Mouse (Mus musculus) forebrain, embryonic 13.5 days (tissue): ENCODE measurements around the gene Irs3. TPM values are rescaled to one million over a fixed set of nuclear protein-coding genes. Genes with fewer than 3 reads are reported as not detected.

Experiments used
- ATAC-seq: fragments of 200-750 bp; cut with Nextera tagmentation; 2 replicates; pipeline ENCODE4 v1.8.0; 2017
- H3K27ac ChIP-seq: fragments of 300-500 bp; sonication (generic); 2 replicates; pipeline ENCODE4 v1.5.1; 2015; ENCODE audit warnings: inconsistent platforms, mild to moderate bottlenecking, moderate library complexity
- H3K27me3 ChIP-seq: fragments of 300-500 bp; sonication (generic); 2 replicates; pipeline ENCODE4 v1.6.1; 2015; ENCODE audit warnings: mild to moderate bottlenecking, inconsistent platforms
- H3K36me3 ChIP-seq: fragments of 300-500 bp; sonication (generic); 2 replicates; pipeline ENCODE4 v1.6.1; 2015; ENCODE audit warnings: mild to moderate bottlenecking, inconsistent platforms; ENCODE audit not compliant: poor library complexity, severe bottlenecking
- H3K4me1 ChIP-seq: fragments of 300-500 bp; sonication (generic); 2 replicates; pipeline ENCODE4 v1.6.1; 2015; ENCODE audit warnings: inconsistent platforms
- H3K4me2 ChIP-seq: fragments of 300-500 bp; sonication (generic); 2 replicates; pipeline ENCODE4 v1.6.1; 2015; ENCODE audit warnings: inconsistent platforms, mild to moderate bottlenecking, moderate library complexity
- H3K4me3 ChIP-seq: fragments of 300-500 bp; sonication (generic); 2 replicates; pipeline ENCODE4 v1.5.1; 2015; ENCODE audit warnings: mild to moderate bottlenecking, inconsistent platforms
- H3K9ac ChIP-seq: fragments of 300-500 bp; sonication (generic); 2 replicates; pipeline ENCODE4 v1.6.1; 2015; ENCODE audit warnings: mild to moderate bottlenecking, inconsistent platforms
- H3K9me3 ChIP-seq: fragments of 300-500 bp; sonication (generic); replicated peaks from 2 replicates; pipeline ENCODE4 v1.6.1; 2016; ENCODE audit warnings: inconsistent platforms
- WGBS: fragments of 180-500 bp; shearing (Covaris S2); methylation state at CpG from one replicate; pipeline ENCODE4 v1.1.7; 2015; 5-methylcytosine and 5-hydroxymethylcytosine counted together
- polyA plus RNA-seq: library from polyadenylated mRNA; unstranded; fragments of >200 nt; fragmentation: Nextera tagmentation; extraction: Ambion mirVana; gene quantifications from 2 replicates; pipeline ENCODE4 v1.2.1, GENCODE M21; 2015

The Irs3 gene
- polyA plus RNA-seq, 1 experiment from 2014 or later: not detected

DNA sequence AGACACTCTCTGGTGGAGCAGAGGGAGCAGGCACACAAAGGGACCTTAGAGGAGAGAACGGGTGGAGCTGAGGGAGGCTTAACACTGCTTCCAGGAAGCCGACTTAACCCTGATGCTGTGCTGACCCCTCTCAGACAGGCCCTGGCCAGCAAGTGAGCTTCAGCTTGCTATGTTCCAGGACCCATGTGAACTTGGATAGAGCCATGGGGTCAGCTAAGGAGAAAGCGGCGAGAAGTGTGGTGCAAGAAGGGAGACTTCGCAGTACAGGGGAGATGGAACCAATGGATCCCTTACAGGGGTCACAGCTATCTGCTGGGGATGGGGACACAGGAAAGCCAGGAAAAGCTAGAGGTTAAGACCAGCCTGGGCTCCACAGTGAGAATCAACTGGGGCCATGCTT lies 32.4 kb downstream of the Irs3 start:
- Histone ChIP-seq H3K27me3 (peaks cover 12% of the 10 kb centered on the region), H3K9me3 (no peaks in the 10 kb centered on the region), H3K4me1 (peaks cover 7% of the 10 kb centered on the region; the same call in 1 of the 2 replicates), H3K4me3 (no peak overlapping the region), H3K27ac (no peak overlapping the region), H3K36me3 (no peaks in the 10 kb centered on the region), H3K4me2 (no peak overlapping the region), H3K9ac (no peak overlapping the region)
- WGBS: 67% methylated on average over 5 of the region's 5 CpGs
- ATAC-seq: no peak

DNA sequence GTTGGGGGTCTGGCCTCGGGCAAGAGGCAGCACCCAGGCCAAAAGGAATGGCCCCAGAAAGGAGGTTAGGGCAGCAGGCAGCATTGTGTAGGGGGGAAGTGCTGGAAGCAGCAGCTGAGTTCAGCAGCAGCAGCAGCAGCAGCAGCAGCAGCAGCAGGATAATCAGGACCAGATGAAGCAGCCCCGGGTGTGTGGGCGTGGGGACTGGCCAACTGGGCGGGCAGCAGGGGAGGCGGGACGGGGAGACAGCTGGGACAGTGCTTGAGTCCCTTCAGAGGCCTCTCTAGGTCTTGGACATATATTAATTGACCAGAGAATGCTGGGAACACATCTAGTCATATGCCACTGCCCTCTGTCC lies 34.3 kb downstream of the Irs3 start:
- 37% methylated on average over 6 of the region's 6 CpGs for WGBS
- H3K36me3 ChIP-seq: no peaks in the 10 kb centered on the region
- H3K4me2 ChIP-seq: no peak overlapping the region
- H3K4me1 ChIP-seq: peaks cover 10% of the 10 kb centered on the region; the same call in 1 of the 2 replicates
- H3K9ac ChIP-seq: peak overlapping the region; percentile 21; the same call in 1 of the 2 replicates
- no peak overlapping the region for H3K27ac ChIP-seq
- no peak for ATAC-seq
- H3K27me3 ChIP-seq: peaks cover 23% of the 10 kb centered on the region
- no peak overlapping the region for H3K4me3 ChIP-seq
- no peaks in the 10 kb centered on the region for H3K9me3 ChIP-seq

DNA sequence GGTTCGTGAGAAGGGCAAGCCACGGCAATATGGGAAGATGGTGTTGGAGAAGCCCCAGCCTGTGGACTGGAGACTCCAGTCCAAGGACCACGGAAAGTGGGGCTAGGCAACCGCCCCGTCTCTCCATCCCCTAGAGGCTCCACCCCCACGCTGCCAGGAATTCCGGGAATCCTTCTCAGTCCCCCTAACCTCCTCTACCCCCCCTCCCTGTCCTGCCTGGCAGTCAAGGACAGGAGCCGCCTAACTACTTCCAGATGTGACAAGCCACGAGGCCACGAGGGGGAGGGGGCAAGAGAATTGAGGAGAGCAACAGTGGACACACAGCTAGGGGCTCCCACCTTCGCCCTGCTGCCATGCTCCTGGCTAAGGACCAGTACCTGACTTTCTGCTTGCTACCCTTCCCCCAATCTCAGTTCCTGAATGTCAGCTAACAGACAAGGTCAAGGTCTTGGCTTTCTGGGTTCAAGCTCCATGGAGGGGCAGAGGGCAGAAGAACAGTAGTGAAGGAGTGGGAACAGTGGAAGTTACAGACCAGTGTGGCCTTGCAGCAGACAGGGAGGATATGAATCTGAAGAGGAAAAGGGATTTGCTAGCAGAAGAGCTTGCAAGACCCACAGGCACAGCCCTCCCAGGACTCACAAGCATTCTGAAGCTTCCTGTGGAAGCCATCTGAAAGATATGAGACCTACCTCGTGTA lies 34.8 kb downstream of the Irs3 start:
- Histone ChIP-seq H3K4me1 (peaks cover 10% of the 10 kb centered on the region; the same call in 1 of the 2 replicates), H3K27me3 (peaks cover 23% of the 10 kb centered on the region), H3K4me3 (no peak overlapping the region), H3K9me3 (no peaks in the 10 kb centered on the region), H3K27ac (no peak overlapping the region), H3K4me2 (no peak overlapping the region; the same call in 1 of the 2 replicates), H3K9ac (peak overlapping the region; percentile 21; the same call in 1 of the 2 replicates), H3K36me3 (no peaks in the 10 kb centered on the region)
- WGBS: 19% methylated on average over 11 of the region's 12 CpGs
- ATAC-seq: no peak

- ATAC-seq: no peak
- WGBS: 78% methylated on average over 4 of the region's 4 CpGs
- no peak overlapping the region for H3K4me2 ChIP-seq
These were observed 35.5 kb downstream of the Irs3 start for GRCm38 (mm10) chr5:137610056-137610455.

GRCm38 (mm10) chr5:137609292-137609691 lies 36.2 kb downstream of the Irs3 start:
- Histone ChIP-seq H3K4me3 (no peak overlapping the region), H3K36me3 (no peaks in the 10 kb centered on the region), H3K4me1 (peaks cover 10% of the 10 kb centered on the region; the same call in 1 of the 2 replicates), H3K27me3 (peaks cover 23% of the 10 kb centered on the region), H3K4me2 (no peak overlapping the region), H3K9me3 (no peaks in the 10 kb centered on the region), H3K27ac (no peak overlapping the region), H3K9ac (no peak overlapping the region)
- 63% methylated on average over 3 of the region's 3 CpGs for WGBS
- no peak for ATAC-seq

More at GRCm38 (mm10) chr5:137610056-137610455, 35.5 kb downstream of the Irs3 start:
- peaks cover 10% of the 10 kb centered on the region; the same call in 1 of the 2 replicates for H3K4me1 ChIP-seq
- H3K36me3 ChIP-seq: no peaks in the 10 kb centered on the region
- H3K27me3 ChIP-seq: peaks cover 23% of the 10 kb centered on the region
- no peaks in the 10 kb centered on the region for H3K9me3 ChIP-seq
- H3K9ac ChIP-seq: peak overlapping the region; percentile 21; the same call in 1 of the 2 replicates
- H3K4me3 ChIP-seq: no peak overlapping the region
- H3K27ac ChIP-seq: no peak overlapping the region

DNA sequence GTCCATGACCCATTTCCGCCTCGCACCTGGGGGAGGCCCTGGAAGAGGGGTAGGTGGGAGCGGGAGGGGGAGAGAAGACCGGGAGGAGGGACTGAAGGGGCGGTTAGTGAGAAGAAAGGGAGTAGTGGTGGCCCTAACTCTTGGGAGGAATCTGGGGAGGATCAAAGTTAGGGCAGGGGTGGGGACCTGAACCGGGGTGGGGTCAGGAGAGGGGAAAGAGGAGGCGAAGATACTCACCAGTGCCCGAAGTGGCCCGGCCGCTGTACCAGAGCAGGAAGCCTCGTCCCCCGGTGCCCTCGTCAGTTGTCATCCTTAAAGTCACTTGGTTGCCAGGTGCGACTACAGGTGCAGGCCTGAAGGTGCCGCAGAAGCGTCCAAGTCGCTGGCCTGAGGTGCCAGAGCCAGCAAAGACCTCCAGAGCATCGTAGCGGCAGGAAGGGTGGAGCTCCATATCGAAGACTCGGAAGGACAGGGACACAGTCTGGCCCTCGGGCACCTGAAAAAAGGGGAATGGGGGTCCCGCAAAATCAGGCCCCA lies 36.8 kb downstream of the Irs3 start:
- H3K4me1 ChIP-seq: peaks cover 13% of the 10 kb centered on the region; the same call in 1 of the 2 replicates
- H3K4me2 ChIP-seq: peak overlapping the region; percentile 37
- no peaks in the 10 kb centered on the region for H3K9me3 ChIP-seq
- 17% methylated on average over 23 of the region's 23 CpGs for WGBS
- H3K27me3 ChIP-seq: peaks cover 23% of the 10 kb centered on the region
- no peaks in the 10 kb centered on the region for H3K36me3 ChIP-seq
- no peak overlapping the region for H3K27ac ChIP-seq
- no peak for ATAC-seq
- no peak overlapping the region for H3K4me3 ChIP-seq
- H3K9ac ChIP-seq: peak overlapping the region; percentile 34; the same call in 1 of the 2 replicates

- peak overlapping the region; percentile 34; the same call in 1 of the 2 replicates for H3K9ac ChIP-seq
- no peak overlapping the region for H3K4me3 ChIP-seq
These were observed 37.5 kb downstream of the Irs3 start for GRCm38 (mm10) chr5:137607860-137608653.

GRCm38 (mm10) chr5:137601365-137601729 lies 44.2 kb downstream of the Irs3 start:
- WGBS: under 1% methylated on average over 22 of the region's 22 CpGs
- Histone ChIP-seq H3K4me2 (peak overlapping the region; percentile 97), H3K9ac (peak overlapping the region; percentile 63), H3K9me3 (no peaks in the 10 kb centered on the region), H3K4me1 (peaks cover 39% of the 10 kb centered on the region), H3K27me3 (no peaks in the 10 kb centered on the region), H3K36me3 (peaks cover 14% of the 10 kb centered on the region), H3K27ac (peak overlapping the region; percentile 4; the same call in 1 of the 2 replicates), H3K4me3 (peak overlapping the region; percentile 74)
- no peak for ATAC-seq

More at GRCm38 (mm10) chr5:137607860-137608653, 37.5 kb downstream of the Irs3 start:
- H3K27me3 ChIP-seq: peaks cover 23% of the 10 kb centered on the region
- 12% methylated on average over 26 of the region's 26 CpGs for WGBS
- peaks cover 19% of the 10 kb centered on the region for H3K4me1 ChIP-seq
- H3K9me3 ChIP-seq: no peaks in the 10 kb centered on the region
- H3K27ac ChIP-seq: no peak overlapping the region
- H3K4me2 ChIP-seq: peak overlapping the region; percentile 37
- H3K36me3 ChIP-seq: no peaks in the 10 kb centered on the region
- no peak for ATAC-seq

GRCm38 (mm10) chr5:137600619-137601364 lies 44.7 kb downstream of the Irs3 start, which contains the start of gene Mospd3:
Gene Mospd3 (minus strand): TSS chr5:137601058.
- H3K27ac ChIP-seq: peak within 1 kb of the TSS; percentile 82
- ATAC-seq: peak; percentile 97
- peaks cover 14% of the 10 kb centered on the region for H3K36me3 ChIP-seq
- no peaks in the 10 kb centered on the region for H3K27me3 ChIP-seq
- peak within 1 kb of the TSS; percentile 97 for H3K4me2 ChIP-seq
- peak within 1 kb of the TSS; percentile 88 for H3K9ac ChIP-seq
- no peaks in the 10 kb centered on the region for H3K9me3 ChIP-seq
- under 1% methylated on average over 41 of the region's 41 CpGs for WGBS
- H3K4me1 ChIP-seq: peaks cover 39% of the 10 kb centered on the region
- peak within 1 kb of the TSS; percentile 74 for H3K4me3 ChIP-seq

- H3K9ac ChIP-seq: peak overlapping the region; percentile 88
- 4% methylated on average over 15 of the region's 19 CpGs for WGBS
- no peaks in the 10 kb centered on the region for H3K27me3 ChIP-seq
- peak overlapping the region; percentile 74 for H3K4me3 ChIP-seq
- no peaks in the 10 kb centered on the region for H3K9me3 ChIP-seq
- no peak for ATAC-seq
- peaks cover 14% of the 10 kb centered on the region for H3K36me3 ChIP-seq
- peak overlapping the region; percentile 97 for H3K4me2 ChIP-seq
- H3K4me1 ChIP-seq: peaks cover 39% of the 10 kb centered on the region
- H3K27ac ChIP-seq: 0 out of 2 replicates have a peak overlapping the region, but pooled peaks have one; percentile 82
These were observed 45.3 kb downstream of the Irs3 start for GRCm38 (mm10) chr5:137600281-137600618.

DNA sequence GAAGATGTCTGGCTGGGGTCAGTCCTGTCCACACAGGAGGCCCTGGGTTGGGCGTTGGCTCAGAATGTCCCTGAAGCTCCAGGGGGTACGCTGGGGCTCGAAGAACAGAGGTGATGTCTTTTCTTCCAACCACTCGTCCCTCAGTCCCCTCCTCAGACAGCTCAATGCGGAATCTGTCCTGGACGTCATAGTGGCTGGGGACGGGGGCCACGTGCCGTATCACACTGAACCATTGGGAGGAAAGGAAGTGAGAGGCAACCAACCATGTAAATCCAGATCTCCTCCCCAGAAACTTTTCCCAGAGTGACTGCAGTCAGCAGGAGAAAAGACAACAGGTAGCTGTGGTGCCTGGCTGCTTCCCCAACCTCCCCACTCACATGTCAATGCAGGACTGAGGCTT lies 45.9 kb downstream of the Irs3 start:
- H3K4me1 ChIP-seq: peaks cover 39% of the 10 kb centered on the region
- peak overlapping the region; percentile 97 for H3K4me2 ChIP-seq
- ATAC-seq: no peak
- peak overlapping the region; percentile 88 for H3K9ac ChIP-seq
- H3K27ac ChIP-seq: no peak overlapping the region
- peaks cover 14% of the 10 kb centered on the region for H3K36me3 ChIP-seq
- H3K9me3 ChIP-seq: no peaks in the 10 kb centered on the region
- 73% methylated on average over 9 of the region's 9 CpGs for WGBS
- peak overlapping the region; percentile 74 for H3K4me3 ChIP-seq
- no peaks in the 10 kb centered on the region for H3K27me3 ChIP-seq
